Mouse (Mus musculus) Patski (cell line): Measurements from ENCODE around the gene Hps4. TPM values are rescaled to one million over a fixed set of nuclear protein-coding genes. Genes with fewer than 3 reads are reported as not detected.
A peak's percentile ranks its signal among the peaks of the same experiment; 100 is the strongest.

ENCODE experiments used
- ATAC-seq: fragments of 100-300 bp; one replicate; pipeline ENCODE4 v1.8.0; 2021
- CTCF ChIA-PET: fragments of 350-600 bp; sonication (Branson Sonifier 250); formaldehyde crosslinking; loops from one replicate; lab custom pipeline; 2022; ENCODE audit warnings: inconsistent platforms; lab: Charles Lee
- POLR2A ChIA-PET: fragments of 350-600 bp; sonication (Branson Sonifier 250); formaldehyde crosslinking; loops from one replicate; lab custom pipeline; 2022; ENCODE audit warnings: antibody characterized with exemption, inconsistent platforms; lab: Charles Lee
- DNase-seq: peaks from one replicate; pipeline ENCODE4 v3.0.0-alpha.2; 2011; ENCODE audit warnings: low read depth, low spot score
- H3K27me3 ChIP-seq: fragments of 371-371 bp; one replicate; pipeline ENCODE4 v1.5.1; 2021
- CTCF ChIP-seq: fragments of 100-300 bp; IDR thresholded peaks from one replicate; pipeline ENCODE4 v1.5.1; 2021
- in situ Hi-C: fragments of 300-500 bp; cut with MboI; formaldehyde crosslinking; loops from 3 replicates; pipeline ENCODE4 v1.11.1; 2018; ENCODE audit warnings: low pct_unique_long_range_greater_than_20kb, mixed read lengths
- polyA plus RNA-seq: library from polyadenylated mRNA; unstranded; gene quantifications from one replicate; pipeline ENCODE4 v1.2.3, GENCODE M21; 2021

The Hps4 gene
- polyA plus RNA-seq, 1 experiment from 2014 or later: 34.1 TPM

GRCm38 (mm10) chr5:112337004-112337403 is 5.9 kb upstream of the Hps4 start:
- no peak for TF ChIP-seq CTCF
- no peaks in the 10 kb centered on the region for H3K27me3 ChIP-seq
- ChIA-PET CTCF (interaction anchor here (4.4 kb wide), 1 partner anchor 96 kb away, joined by 25 read pairs; no protein-coding TSS in a partner anchor), POLR2A (no interaction called here)
- no peak for ATAC-seq
- in situ Hi-C loops: loop anchor here (5.0 kb wide), 2 partner anchors 90 to 95 kb away; no protein-coding TSS in a partner anchor
- no peak for DNase-seq

GRCm38 (mm10) chr5:112339215-112339614 is 3.7 kb upstream of the Hps4 start:
- ChIA-PET POLR2A (no interaction called here), CTCF (no interaction called here)
- TF ChIP-seq CTCF: no peak
- in situ Hi-C loops: loop anchor here (5.0 kb wide), 2 partner anchors 88 to 97 kb away; no protein-coding TSS in a partner anchor
- ATAC-seq (no peak), DNase-seq (no peak)
- H3K27me3 ChIP-seq: no peaks in the 10 kb centered on the region

GRCm38 (mm10) chr5:112343205-112343595 is 317 bp downstream of the Hps4 start:
- no peak for TF ChIP-seq CTCF

DNA sequence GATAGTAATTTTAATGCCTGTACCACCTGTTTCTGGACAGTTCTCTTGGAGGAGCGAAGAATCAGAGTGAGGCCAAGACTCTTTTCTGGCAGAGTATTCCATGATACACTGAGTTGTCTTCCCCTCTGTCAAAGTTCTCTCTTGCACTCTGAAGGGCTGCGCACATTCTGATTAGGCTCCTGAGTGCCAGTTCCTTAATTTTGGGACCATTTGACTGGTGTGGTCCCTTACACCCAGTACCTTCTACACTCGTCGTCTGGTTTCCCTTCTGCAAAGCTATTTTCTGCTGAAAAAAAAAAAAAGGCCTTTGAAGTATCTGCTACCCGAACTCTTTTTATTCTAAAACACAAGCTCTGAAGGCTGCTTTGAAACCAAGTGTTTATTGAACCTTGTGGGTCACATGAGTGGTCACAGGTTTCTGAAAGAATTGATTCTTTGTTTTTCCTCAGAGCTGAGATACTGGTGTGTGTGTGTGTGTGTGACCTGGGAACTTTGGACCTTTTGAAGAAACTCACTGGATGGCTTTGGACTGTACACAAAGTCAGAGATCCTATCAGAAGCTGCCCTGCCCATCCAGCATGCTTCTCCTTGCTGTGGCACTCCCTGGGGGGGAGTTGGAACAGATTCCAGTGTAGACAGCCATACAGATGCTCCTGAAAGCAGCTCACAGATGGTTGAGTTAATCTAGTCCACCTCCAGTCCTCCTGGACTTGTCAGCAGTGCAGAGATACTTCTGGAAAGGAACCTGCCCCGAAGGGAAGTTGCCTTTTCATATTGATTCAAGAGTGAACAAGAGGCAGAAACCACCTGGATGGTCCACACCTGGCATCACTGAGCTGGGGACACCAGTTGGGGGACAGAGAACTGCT is 1.4 kb downstream of the Hps4 start:
- no peaks in the 10 kb centered on the region for H3K27me3 ChIP-seq
- TF ChIP-seq CTCF: no peak
- DNase-seq (no peak), ATAC-seq (no peak)
- POLR2A ChIA-PET: interaction anchor here (0.5 kb wide), 1 partner anchor 69 kb away, joined by 4 read pairs; no protein-coding TSS in a partner anchor
- CTCF ChIA-PET: interaction anchor here (0.8 to 1.4 kb wide), 3 partner anchors 9 to 104 kb away, joined by 3 to 7 read pairs (median 4); no protein-coding TSS in a partner anchor
- in situ Hi-C loops: no loop called here

More at GRCm38 (mm10) chr5:112343205-112343595, 317 bp downstream of the Hps4 start:
- H3K27me3 ChIP-seq: no peaks in the 10 kb centered on the region
- in situ Hi-C loops: no loop called here
- CTCF ChIA-PET: interaction anchor here (1.4 kb wide), 1 partner anchor 16 kb away, joined by 5 read pairs; the partner anchor contains the start of gene Tfip11
- POLR2A ChIA-PET: interaction anchor here (1.0 kb wide), 1 partner anchor 101 kb away, joined by 3 read pairs; no protein-coding TSS in a partner anchor
- ATAC-seq (peak; percentile 63), DNase-seq (no peak)

GRCm38 (mm10) chr5:112346211-112346965 is 3.5 kb downstream of the Hps4 start:
- in situ Hi-C loops: no loop called here
- no peak for TF ChIP-seq CTCF
- no peaks in the 10 kb centered on the region for H3K27me3 ChIP-seq
- ChIA-PET CTCF (interaction anchor here (0.9 to 2.5 kb wide), 2 partner anchors 11 to 105 kb away, joined by 3 to 6 read pairs; no protein-coding TSS in a partner anchor), POLR2A (no interaction called here)
- no peak for DNase-seq
- no peak for ATAC-seq

DNA sequence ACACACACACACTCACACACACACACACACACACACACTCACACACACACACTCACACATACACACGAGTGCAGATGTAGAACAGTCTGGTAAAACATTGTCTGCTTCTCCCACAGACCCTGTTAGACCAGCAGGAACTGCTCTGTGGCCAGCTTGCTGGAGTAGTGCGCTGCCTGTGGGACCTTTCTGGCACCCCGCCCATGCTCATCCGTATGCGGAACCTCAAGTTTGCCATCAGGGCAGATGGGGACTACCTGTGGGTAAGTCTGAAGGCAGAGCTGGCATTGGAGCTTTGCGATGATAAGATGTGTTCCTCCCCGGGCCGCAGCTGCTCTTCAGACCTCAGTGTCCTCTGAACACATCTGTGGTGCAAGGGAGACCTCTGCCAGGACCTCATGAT is 6.3 kb downstream of the Hps4 start:
- DNase-seq (no peak), ATAC-seq (no peak)
- ChIA-PET CTCF (no interaction called here), POLR2A (no interaction called here)
- in situ Hi-C loops: no loop called here
- no peaks in the 10 kb centered on the region for H3K27me3 ChIP-seq
- no peak for TF ChIP-seq CTCF

- POLR2A ChIA-PET: no interaction called here
- no peak for DNase-seq
These were observed 12.6 kb downstream of the Hps4 start for GRCm38 (mm10) chr5:112355493-112355892.

DNA sequence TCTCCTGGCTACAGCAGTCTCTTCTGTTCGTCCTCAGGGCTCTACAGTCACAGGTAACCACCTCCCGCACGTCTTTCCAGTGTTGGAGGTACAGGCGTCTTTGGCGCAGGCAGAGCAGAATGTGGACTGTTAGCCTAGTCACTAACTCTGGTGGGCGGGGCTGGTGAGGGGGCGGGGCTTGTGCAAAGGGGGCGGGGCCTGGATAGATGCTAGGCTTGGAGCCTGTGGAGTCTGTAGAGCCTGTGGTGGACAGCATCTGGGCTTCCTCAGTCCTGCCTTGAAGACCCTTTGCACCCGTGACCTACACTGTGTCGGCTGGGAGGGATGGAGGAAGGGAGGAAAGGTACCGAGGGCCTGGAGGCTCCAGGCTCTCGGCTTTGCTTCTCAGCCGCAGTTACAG is 13.0 kb downstream of the Hps4 start, which contains the start of gene Gm6583:
Gene Gm6583 (minus strand): TSS at position 124 of the 400 bp plus-strand sequence.
- POLR2A ChIA-PET: no interaction called here
- H3K27me3 ChIP-seq: no peaks in the 10 kb centered on the region
- in situ Hi-C loops: no loop called here
- TF ChIP-seq CTCF: no peak
- DNase-seq: no peak
- ATAC-seq: no peak
- CTCF ChIA-PET: no interaction called here

More at GRCm38 (mm10) chr5:112355493-112355892, 12.6 kb downstream of the Hps4 start:
- CTCF ChIA-PET: no interaction called here
- TF ChIP-seq CTCF: no peak
- no peaks in the 10 kb centered on the region for H3K27me3 ChIP-seq
- in situ Hi-C loops: no loop called here
- ATAC-seq: no peak

GRCm38 (mm10) chr5:112356322-112356721 is 13.4 kb downstream of the Hps4 start:
- no peaks in the 10 kb centered on the region for H3K27me3 ChIP-seq
- no peak for DNase-seq
- POLR2A ChIA-PET: no interaction called here
- ATAC-seq: no peak
- TF ChIP-seq CTCF: no peak
- in situ Hi-C loops: no loop called here
- CTCF ChIA-PET: no interaction called here

GRCm38 (mm10) chr5:112359520-112359919 is 16.6 kb downstream of the Hps4 start:
- ATAC-seq (no peak), DNase-seq (no peak)
- ChIA-PET POLR2A (no interaction called here), CTCF (no interaction called here)
- TF ChIP-seq CTCF: no peak
- no peaks in the 10 kb centered on the region for H3K27me3 ChIP-seq
- in situ Hi-C loops: no loop called here
